Mouse (Mus musculus) forebrain, embryonic 13.5 days (tissue): ENCODE data around the gene Phc2. TPM values are rescaled to one million over a fixed set of nuclear protein-coding genes. Genes with fewer than 3 reads are reported as not detected.

Source experiments
- ATAC-seq: fragments of 200-750 bp; cut with Nextera tagmentation; 2 replicates; pipeline ENCODE4 v1.8.0; 2017
- H3K27ac ChIP-seq: fragments of 300-500 bp; sonication (generic); 2 replicates; pipeline ENCODE4 v1.5.1; 2015; ENCODE audit warnings: inconsistent platforms, mild to moderate bottlenecking, moderate library complexity
- H3K27me3 ChIP-seq: fragments of 300-500 bp; sonication (generic); 2 replicates; pipeline ENCODE4 v1.6.1; 2015; ENCODE audit warnings: mild to moderate bottlenecking, inconsistent platforms
- H3K36me3 ChIP-seq: fragments of 300-500 bp; sonication (generic); 2 replicates; pipeline ENCODE4 v1.6.1; 2015; ENCODE audit warnings: mild to moderate bottlenecking, inconsistent platforms; ENCODE audit not compliant: poor library complexity, severe bottlenecking
- H3K4me1 ChIP-seq: fragments of 300-500 bp; sonication (generic); 2 replicates; pipeline ENCODE4 v1.6.1; 2015; ENCODE audit warnings: inconsistent platforms
- H3K4me2 ChIP-seq: fragments of 300-500 bp; sonication (generic); 2 replicates; pipeline ENCODE4 v1.6.1; 2015; ENCODE audit warnings: inconsistent platforms, mild to moderate bottlenecking, moderate library complexity
- H3K4me3 ChIP-seq: fragments of 300-500 bp; sonication (generic); 2 replicates; pipeline ENCODE4 v1.5.1; 2015; ENCODE audit warnings: mild to moderate bottlenecking, inconsistent platforms
- H3K9ac ChIP-seq: fragments of 300-500 bp; sonication (generic); 2 replicates; pipeline ENCODE4 v1.6.1; 2015; ENCODE audit warnings: mild to moderate bottlenecking, inconsistent platforms
- H3K9me3 ChIP-seq: fragments of 300-500 bp; sonication (generic); replicated peaks from 2 replicates; pipeline ENCODE4 v1.6.1; 2016; ENCODE audit warnings: inconsistent platforms
- WGBS: fragments of 180-500 bp; shearing (Covaris S2); methylation state at CpG from one replicate; pipeline ENCODE4 v1.1.7; 2015; 5-methylcytosine and 5-hydroxymethylcytosine counted together
- polyA plus RNA-seq: library from polyadenylated mRNA; unstranded; fragments of >200 nt; fragmentation: Nextera tagmentation; extraction: Ambion mirVana; gene quantifications from 2 replicates; pipeline ENCODE4 v1.2.1, GENCODE M21; 2015

Gene Phc2
- polyA plus RNA-seq, 1 experiment from 2014 or later = 34.9 TPM

GRCm38 (mm10) chr4:128698011-128698861 is 43.7 kb downstream of the Phc2 start:
- Histone ChIP-seq H3K9ac (no peak overlapping the region; the same call in 1 of the 2 replicates), H3K27me3 (no peaks in the 10 kb centered on the region), H3K27ac (peak overlapping the region; percentile 55), H3K36me3 (no peaks in the 10 kb centered on the region), H3K4me1 (peaks cover 28% of the 10 kb centered on the region), H3K4me2 (no peak overlapping the region), H3K9me3 (no peaks in the 10 kb centered on the region), H3K4me3 (no peak overlapping the region)
- WGBS = 48% methylated on average over 12 of the region's 12 CpGs
- no peak for ATAC-seq

- no peaks in the 10 kb centered on the region for H3K9me3 ChIP-seq
- peaks cover 20% of the 10 kb centered on the region for H3K4me1 ChIP-seq
- 92% methylated on average over 4 of the region's 4 CpGs for WGBS
- H3K9ac ChIP-seq = no peak overlapping the region
- no peak overlapping the region for H3K4me3 ChIP-seq
- H3K4me2 ChIP-seq = no peak overlapping the region
- no peaks in the 10 kb centered on the region for H3K36me3 ChIP-seq
- no peak overlapping the region for H3K27ac ChIP-seq
- no peak for ATAC-seq
- H3K27me3 ChIP-seq = no peaks in the 10 kb centered on the region
These were observed 45.4 kb downstream of the Phc2 start for GRCm38 (mm10) chr4:128699916-128700315.

GRCm38 (mm10) chr4:128700543-128700942 is 46.0 kb downstream of the Phc2 start:
- Histone ChIP-seq H3K4me3 (no peak overlapping the region), H3K36me3 (no peaks in the 10 kb centered on the region), H3K27ac (no peak overlapping the region), H3K9ac (no peak overlapping the region), H3K4me1 (peaks cover 15% of the 10 kb centered on the region), H3K9me3 (no peaks in the 10 kb centered on the region), H3K27me3 (no peaks in the 10 kb centered on the region), H3K4me2 (no peak overlapping the region)
- ATAC-seq = 0 out of 2 replicates have a peak, but pooled peaks have one; percentile 33
- 57% methylated on average over 2 of the region's 2 CpGs for WGBS

GRCm38 (mm10) chr4:128705138-128705720 is 50.7 kb downstream of the Phc2 start:
- Histone ChIP-seq H3K27ac (no peak overlapping the region), H3K36me3 (peaks cover 28% of the 10 kb centered on the region; the same call in 1 of the 2 replicates), H3K9me3 (no peaks in the 10 kb centered on the region), H3K4me3 (no peak overlapping the region), H3K9ac (no peak overlapping the region), H3K4me1 (peaks cover 4% of the 10 kb centered on the region; the same call in 1 of the 2 replicates), H3K27me3 (peaks cover 4% of the 10 kb centered on the region; the same call in 1 of the 2 replicates), H3K4me2 (no peak overlapping the region)
- 89% methylated on average over 15 of the region's 15 CpGs for WGBS
- no peak for ATAC-seq

GRCm38 (mm10) chr4:128706626-128707025 is 52.1 kb downstream of the Phc2 start:
- 21% methylated on average over 9 of the region's 9 CpGs for WGBS
- peaks cover 14% of the 10 kb centered on the region for H3K4me1 ChIP-seq
- peaks cover 28% of the 10 kb centered on the region; the same call in 1 of the 2 replicates for H3K36me3 ChIP-seq
- no peaks in the 10 kb centered on the region for H3K9me3 ChIP-seq
- peaks cover 4% of the 10 kb centered on the region; the same call in 1 of the 2 replicates for H3K27me3 ChIP-seq
- H3K4me2 ChIP-seq = no peak overlapping the region
- no peak overlapping the region for H3K9ac ChIP-seq
- ATAC-seq = no peak
- H3K27ac ChIP-seq = no peak overlapping the region
- H3K4me3 ChIP-seq = no peak overlapping the region

GRCm38 (mm10) chr4:128707384-128707783 is 52.9 kb downstream of the Phc2 start:
- Histone ChIP-seq H3K36me3 (peaks cover 28% of the 10 kb centered on the region; the same call in 1 of the 2 replicates), H3K4me3 (no peak overlapping the region), H3K4me1 (peaks cover 22% of the 10 kb centered on the region), H3K27me3 (peaks cover 4% of the 10 kb centered on the region; the same call in 1 of the 2 replicates), H3K4me2 (no peak overlapping the region), H3K27ac (no peak overlapping the region), H3K9ac (no peak overlapping the region), H3K9me3 (no peaks in the 10 kb centered on the region)
- ATAC-seq = no peak
- 42% methylated on average over 4 of the region's 4 CpGs for WGBS

GRCm38 (mm10) chr4:128709061-128709780 is 54.7 kb downstream of the Phc2 start:
- H3K9ac ChIP-seq = no peak overlapping the region
- 85% methylated on average over 15 of the region's 15 CpGs for WGBS
- ATAC-seq = no peak

GRCm38 (mm10) chr4:128709781-128710166 is 55.3 kb downstream of the Phc2 start:
- Histone ChIP-seq H3K4me2 (no peak overlapping the region), H3K27me3 (peaks cover 4% of the 10 kb centered on the region; the same call in 1 of the 2 replicates), H3K9ac (no peak overlapping the region), H3K4me3 (no peak overlapping the region), H3K9me3 (no peaks in the 10 kb centered on the region), H3K36me3 (peaks cover 28% of the 10 kb centered on the region; the same call in 1 of the 2 replicates), H3K27ac (no peak overlapping the region), H3K4me1 (peaks cover 40% of the 10 kb centered on the region)
- WGBS = 90% methylated on average over 12 of the region's 12 CpGs
- no peak for ATAC-seq

More at GRCm38 (mm10) chr4:128709061-128709780, 54.7 kb downstream of the Phc2 start:
- Histone ChIP-seq H3K27me3 (peaks cover 4% of the 10 kb centered on the region; the same call in 1 of the 2 replicates), H3K4me2 (no peak overlapping the region), H3K4me1 (peaks cover 34% of the 10 kb centered on the region), H3K4me3 (no peak overlapping the region), H3K36me3 (peaks cover 28% of the 10 kb centered on the region; the same call in 1 of the 2 replicates), H3K27ac (no peak overlapping the region), H3K9me3 (no peaks in the 10 kb centered on the region)

GRCm38 (mm10) chr4:128710286-128710685 is 55.8 kb downstream of the Phc2 start:
- Histone ChIP-seq H3K9me3 (no peaks in the 10 kb centered on the region), H3K4me2 (no peak overlapping the region), H3K4me3 (no peak overlapping the region), H3K27ac (no peak overlapping the region), H3K9ac (no peak overlapping the region), H3K36me3 (peaks cover 28% of the 10 kb centered on the region; the same call in 1 of the 2 replicates), H3K27me3 (peaks cover 4% of the 10 kb centered on the region; the same call in 1 of the 2 replicates), H3K4me1 (peaks cover 45% of the 10 kb centered on the region)
- 80% methylated on average over 6 of the region's 6 CpGs for WGBS
- ATAC-seq = no peak

GRCm38 (mm10) chr4:128710800-128711199 is 56.3 kb downstream of the Phc2 start:
- peak overlapping the region; percentile 45; the same call in 1 of the 2 replicates for H3K27ac ChIP-seq
- no peaks in the 10 kb centered on the region for H3K9me3 ChIP-seq
- peak overlapping the region; percentile 58; the same call in 1 of the 2 replicates for H3K4me2 ChIP-seq
- peak overlapping the region; percentile 46; the same call in 1 of the 2 replicates for H3K9ac ChIP-seq
- WGBS = 72% methylated on average over 9 of the region's 9 CpGs
- H3K4me3 ChIP-seq = no peak overlapping the region
- H3K27me3 ChIP-seq = peaks cover 4% of the 10 kb centered on the region; the same call in 1 of the 2 replicates
- H3K4me1 ChIP-seq = peaks cover 50% of the 10 kb centered on the region
- no peak for ATAC-seq
- peaks cover 28% of the 10 kb centered on the region; the same call in 1 of the 2 replicates for H3K36me3 ChIP-seq

GRCm38 (mm10) chr4:128711455-128712135 is 57.1 kb downstream of the Phc2 start:
- peak overlapping the region; percentile 46 for H3K9ac ChIP-seq
- H3K9me3 ChIP-seq = no peaks in the 10 kb centered on the region
- ATAC-seq = peak; percentile 61
- H3K27ac ChIP-seq = peak overlapping the region; percentile 45
- peak overlapping the region; percentile 58 for H3K4me2 ChIP-seq
- WGBS = 3% methylated on average over 24 of the region's 24 CpGs
- peaks cover 4% of the 10 kb centered on the region; the same call in 1 of the 2 replicates for H3K27me3 ChIP-seq
- peak overlapping the region; percentile 19; the same call in 1 of the 2 replicates for H3K4me3 ChIP-seq
- peaks cover 58% of the 10 kb centered on the region for H3K4me1 ChIP-seq
- peaks cover 24% of the 10 kb centered on the region; the same call in 1 of the 2 replicates for H3K36me3 ChIP-seq
